Mouse (Mus musculus) liver, embryonic 16.5 days (tissue): ENCODE results near the gene Ilf2. TPM values are rescaled to one million over a fixed set of nuclear protein-coding genes. Genes with fewer than 3 reads are reported as not detected.

Source experiments
- polyA plus RNA-seq: library from polyadenylated mRNA; unstranded; fragments of >200 nt; fragmentation: Nextera tagmentation; extraction: Ambion mirVana; gene quantifications from 2 replicates; pipeline ENCODE4 v1.2.1, GENCODE M21; 2015

Ilf2 gene
- polyA plus RNA-seq, 1 experiment from 2014 or later, result 44.8 TPM

Other genes starting within 250 kb of the Ilf2 start
- 35.7 and 37.7 TPM in 2 replicates for gene Jtb, start 244.5 kb upstream of the Ilf2 start, polyA plus RNA-seq
- gene Creb3l4, start 232.6 kb upstream of the Ilf2 start, polyA plus RNA-seq, result 0.35 and 0.41 TPM in 2 replicates
- gene Slc39a1, start 228.0 kb upstream of the Ilf2 start, polyA plus RNA-seq, result 30.0 and 33.5 TPM in 2 replicates
- gene Crtc2, start 222.0 kb upstream of the Ilf2 start, polyA plus RNA-seq, result 5.2 and 6.9 TPM in 2 replicates
- gene Dennd4b, start 210.9 kb upstream of the Ilf2 start, polyA plus RNA-seq, result 2.3 and 2.8 TPM in 2 replicates
- gene Gatad2b, start 182.9 kb upstream of the Ilf2 start, polyA plus RNA-seq, result 3.2 and 3.9 TPM in 2 replicates
- gene Slc27a3, start 86.2 kb upstream of the Ilf2 start, polyA plus RNA-seq, result 1.1 and 1.5 TPM in 2 replicates
- 6.7 and 7.2 TPM in 2 replicates for gene Ints3, start 42.5 kb upstream of the Ilf2 start, polyA plus RNA-seq
- 4.1 and 4.3 TPM in 2 replicates for gene Npr1, start 10.3 kb upstream of the Ilf2 start, polyA plus RNA-seq
- 17.8 and 18.2 TPM in 2 replicates for gene Snapin, start 14.9 kb downstream of the Ilf2 start, polyA plus RNA-seq
- 38.8 and 41.2 TPM in 2 replicates for gene Chtop, start 33.4 kb downstream of the Ilf2 start, polyA plus RNA-seq
- 26.5 and 33.8 TPM in 2 replicates for gene S100a1, start 38.3 kb downstream of the Ilf2 start, polyA plus RNA-seq
- 18.9 and 19.6 TPM in 2 replicates for gene S100a13, start 38.3 kb downstream of the Ilf2 start, polyA plus RNA-seq
- 0.09 TPM in 1 of 2 replicates, not detected in the other for gene S100a14, start 50.7 kb downstream of the Ilf2 start, polyA plus RNA-seq
- 31.5 and 34.8 TPM in 2 replicates for gene S100a16, start 61.1 kb downstream of the Ilf2 start, polyA plus RNA-seq
- not detected in 2 replicates for gene S100a3, start 84.5 kb downstream of the Ilf2 start, polyA plus RNA-seq
- not detected in 2 replicates for gene S100a2, start 114.1 kb downstream of the Ilf2 start, polyA plus RNA-seq
- gene Gm42674, start 125.8 kb downstream of the Ilf2 start, polyA plus RNA-seq, result not detected in 2 replicates
- 2.2 and 2.5 TPM in 2 replicates for gene S100a4, start 127.6 kb downstream of the Ilf2 start, polyA plus RNA-seq
- not detected in 2 replicates for gene S100a5, start 132.4 kb downstream of the Ilf2 start, polyA plus RNA-seq
- 18.6 and 18.7 TPM in 2 replicates for gene S100a6, start 136.8 kb downstream of the Ilf2 start, polyA plus RNA-seq
- 0.06 TPM in 1 of 2 replicates, not detected in the other for gene S100a7a, start 177.9 kb downstream of the Ilf2 start, polyA plus RNA-seq
- gene S100a8, start 192.9 kb downstream of the Ilf2 start, polyA plus RNA-seq, result 2,698 and 2,791 TPM in 2 replicates
- 1,737 and 1,805 TPM in 2 replicates for gene S100a9, start 219.6 kb downstream of the Ilf2 start, polyA plus RNA-seq